Mouse (Mus musculus) limb, embryonic 12.5 days (tissue): ENCODE results near the gene Pdgfa. TPM values are rescaled to one million over a fixed set of nuclear protein-coding genes. Genes with fewer than 3 reads are reported as not detected.

Experiments
- ATAC-seq: fragments of 200-750 bp; cut with Nextera tagmentation; 2 replicates; pipeline ENCODE4 v1.8.0; 2017; ENCODE audit warnings: low read depth, moderate TSS enrichment; ENCODE audit not compliant: insufficient number of reproducible peaks, insufficient read depth, low FRiP score, low TSS enrichment
- H3K27ac ChIP-seq: fragments of 300-500 bp; sonication (generic); 2 replicates; pipeline ENCODE4 v1.5.1; 2016; ENCODE audit warnings: mild to moderate bottlenecking, moderate library complexity
- H3K27me3 ChIP-seq: fragments of 300-500 bp; sonication (generic); 2 replicates; pipeline ENCODE4 v1.6.1; 2016; ENCODE audit warnings: mild to moderate bottlenecking, moderate library complexity
- H3K36me3 ChIP-seq: fragments of 300-500 bp; sonication (generic); 2 replicates; pipeline ENCODE4 v1.6.1; 2016; ENCODE audit warnings: mild to moderate bottlenecking, moderate library complexity
- H3K4me1 ChIP-seq: fragments of 300-500 bp; sonication (generic); replicated peaks from 2 replicates; pipeline ENCODE4 v1.6.1; 2016
- H3K4me2 ChIP-seq: fragments of 300-500 bp; sonication (generic); 2 replicates; pipeline ENCODE4 v1.6.1; 2016; ENCODE audit warnings: mild to moderate bottlenecking, moderate library complexity
- H3K4me3 ChIP-seq: fragments of 300-500 bp; sonication (generic); replicated peaks from 2 replicates; pipeline ENCODE4 v1.5.1; 2016; ENCODE audit warnings: mild to moderate bottlenecking
- H3K9ac ChIP-seq: fragments of 300-500 bp; sonication (generic); replicated peaks from 2 replicates; pipeline ENCODE4 v1.6.1; 2016; ENCODE audit warnings: mild to moderate bottlenecking, moderate library complexity
- H3K9me3 ChIP-seq: fragments of 300-500 bp; sonication (generic); 2 replicates; pipeline ENCODE4 v1.6.1; 2016; ENCODE audit warnings: mild to moderate bottlenecking, moderate library complexity
- WGBS: fragments of 180-500 bp; shearing (Covaris S2); methylation state at CpG from one replicate; pipeline ENCODE4 v1.1.7; 2016; 5-methylcytosine and 5-hydroxymethylcytosine counted together
- polyA plus RNA-seq: library from polyadenylated mRNA; unstranded; fragments of >200 nt; fragmentation: Nextera tagmentation; extraction: Ambion mirVana; gene quantifications from 2 replicates; pipeline ENCODE4 v1.2.1, GENCODE M21; 2016

The Pdgfa gene
- polyA plus RNA-seq, 1 experiment from 2014 or later, result 36.1 TPM

- Histone ChIP-seq H3K9ac (no peak overlapping the region), H3K27me3 (no peaks in the 10 kb centered on the region), H3K4me3 (no peak overlapping the region), H3K4me2 (no peak overlapping the region), H3K27ac (no peak overlapping the region), H3K36me3 (peaks cover 11% of the 10 kb centered on the region; the same call in 1 of the 2 replicates), H3K4me1 (peaks cover 14% of the 10 kb centered on the region; the same call in 1 of the 2 replicates), H3K9me3 (no peaks in the 10 kb centered on the region)
- ATAC-seq, result no peak
- WGBS, result 79% methylated on average over 9 of the region's 9 CpGs
These were observed 16.6 kb downstream of the Pdgfa start for GRCm38 (mm10) chr5:138980608-138981007.

GRCm38 (mm10) chr5:138979840-138980239, 17.3 kb downstream of the Pdgfa start:
- Histone ChIP-seq H3K27me3 (no peaks in the 10 kb centered on the region), H3K27ac (no peak overlapping the region; the same call in 1 of the 2 replicates), H3K9me3 (no peaks in the 10 kb centered on the region), H3K4me2 (no peak overlapping the region), H3K9ac (no peak overlapping the region), H3K36me3 (peaks cover 11% of the 10 kb centered on the region; the same call in 1 of the 2 replicates), H3K4me3 (no peak overlapping the region), H3K4me1 (peaks cover 14% of the 10 kb centered on the region; the same call in 1 of the 2 replicates)
- no peak for ATAC-seq
- 60% methylated on average over 8 of the region's 8 CpGs for WGBS

- Histone ChIP-seq H3K27me3 (no peaks in the 10 kb centered on the region), H3K36me3 (0 out of 2 replicates have a peak, but pooled peaks cover 3% of the 10 kb centered on the region), H3K4me3 (no peak overlapping the region), H3K9me3 (no peaks in the 10 kb centered on the region), H3K9ac (no peak overlapping the region), H3K4me1 (peaks cover 14% of the 10 kb centered on the region; the same call in 1 of the 2 replicates), H3K4me2 (no peak overlapping the region), H3K27ac (no peak overlapping the region)
- WGBS, result 71% methylated on average over 3 of the region's 3 CpGs
- ATAC-seq, result no peak
These were observed 19.4 kb downstream of the Pdgfa start for GRCm38 (mm10) chr5:138977759-138978158.

GRCm38 (mm10) chr5:138974911-138975485, 22.2 kb downstream of the Pdgfa start:
- Histone ChIP-seq H3K27me3 (no peaks in the 10 kb centered on the region), H3K36me3 (0 out of 2 replicates have a peak, but pooled peaks cover 3% of the 10 kb centered on the region), H3K27ac (no peak overlapping the region), H3K9me3 (no peaks in the 10 kb centered on the region), H3K4me3 (no peak overlapping the region), H3K4me2 (no peak overlapping the region), H3K4me1 (peaks cover 6% of the 10 kb centered on the region; the same call in 1 of the 2 replicates), H3K9ac (no peak overlapping the region)
- 90% methylated on average over 8 of the region's 8 CpGs for WGBS
- no peak for ATAC-seq

GRCm38 (mm10) chr5:138973480-138973879, 23.7 kb downstream of the Pdgfa start:
- Histone ChIP-seq H3K27me3 (no peaks in the 10 kb centered on the region), H3K27ac (no peak overlapping the region), H3K4me2 (no peak overlapping the region), H3K4me1 (no peaks in the 10 kb centered on the region), H3K9ac (no peak overlapping the region), H3K9me3 (no peaks in the 10 kb centered on the region), H3K36me3 (0 out of 2 replicates have a peak, but pooled peaks cover 3% of the 10 kb centered on the region), H3K4me3 (no peak overlapping the region)
- 76% methylated on average over 6 of the region's 6 CpGs for WGBS
- ATAC-seq, result no peak

GRCm38 (mm10) chr5:138971405-138971804, 25.8 kb downstream of the Pdgfa start:
- Histone ChIP-seq H3K9ac (no peak overlapping the region), H3K4me3 (no peak overlapping the region), H3K9me3 (no peaks in the 10 kb centered on the region), H3K4me1 (no peaks in the 10 kb centered on the region), H3K36me3 (no peaks in the 10 kb centered on the region), H3K4me2 (no peak overlapping the region), H3K27me3 (no peaks in the 10 kb centered on the region), H3K27ac (no peak overlapping the region)
- 74% methylated on average over 9 of the region's 9 CpGs for WGBS
- no peak for ATAC-seq

- Histone ChIP-seq H3K36me3 (no peaks in the 10 kb centered on the region), H3K27me3 (no peaks in the 10 kb centered on the region), H3K4me2 (no peak overlapping the region), H3K4me1 (0 out of 2 replicates have a peak, but pooled peaks cover 6% of the 10 kb centered on the region), H3K4me3 (no peak overlapping the region), H3K9me3 (no peaks in the 10 kb centered on the region), H3K9ac (no peak overlapping the region), H3K27ac (peak overlapping the region; percentile 25; the same call in 1 of the 2 replicates)
- no peak for ATAC-seq
- 62% methylated on average over 7 of the region's 7 CpGs for WGBS
These were observed 27.1 kb downstream of the Pdgfa start for GRCm38 (mm10) chr5:138970056-138970490.

- Histone ChIP-seq H3K9ac (no peak overlapping the region), H3K27ac (no peak overlapping the region), H3K4me3 (no peak overlapping the region), H3K4me2 (no peak overlapping the region), H3K36me3 (no peaks in the 10 kb centered on the region), H3K4me1 (0 out of 2 replicates have a peak, but pooled peaks cover 6% of the 10 kb centered on the region), H3K9me3 (no peaks in the 10 kb centered on the region), H3K27me3 (no peaks in the 10 kb centered on the region)
- 43% methylated on average over 7 of the region's 7 CpGs for WGBS
- ATAC-seq, result no peak
These were observed 31.0 kb downstream of the Pdgfa start for GRCm38 (mm10) chr5:138966033-138966724.

GRCm38 (mm10) chr5:138965590-138965989, 31.6 kb downstream of the Pdgfa start:
- Histone ChIP-seq H3K4me3 (no peak overlapping the region), H3K27ac (no peak overlapping the region), H3K27me3 (no peaks in the 10 kb centered on the region), H3K36me3 (no peaks in the 10 kb centered on the region), H3K4me2 (no peak overlapping the region), H3K9me3 (no peaks in the 10 kb centered on the region), H3K4me1 (0 out of 2 replicates have a peak, but pooled peaks cover 6% of the 10 kb centered on the region), H3K9ac (no peak overlapping the region)
- 85% methylated on average over 2 of the region's 2 CpGs for WGBS
- ATAC-seq, result no peak

- Histone ChIP-seq H3K9ac (no peak overlapping the region), H3K4me1 (peaks cover 24% of the 10 kb centered on the region), H3K4me3 (no peak overlapping the region), H3K9me3 (no peaks in the 10 kb centered on the region), H3K4me2 (peak overlapping the region; percentile 17), H3K36me3 (no peaks in the 10 kb centered on the region), H3K27ac (peak overlapping the region; percentile 70), H3K27me3 (0 out of 2 replicates have a peak, but pooled peaks cover 8% of the 10 kb centered on the region)
- ATAC-seq, result no peak
- WGBS, result 24% methylated on average over 10 of the region's 10 CpGs
These were observed 40.7 kb downstream of the Pdgfa start for GRCm38 (mm10) chr5:138956427-138956833.

- WGBS, result 77% methylated on average over 7 of the region's 7 CpGs
- no peak overlapping the region for H3K4me2 ChIP-seq
- peak overlapping the region; percentile 45; the same call in 1 of the 2 replicates for H3K27ac ChIP-seq
- H3K4me3 ChIP-seq, result no peak overlapping the region
- no peak overlapping the region for H3K9ac ChIP-seq
- peaks cover 16% of the 10 kb centered on the region; the same call in 1 of the 2 replicates for H3K27me3 ChIP-seq
- no peaks in the 10 kb centered on the region for H3K36me3 ChIP-seq
- no peak for ATAC-seq
- H3K4me1 ChIP-seq, result peaks cover 28% of the 10 kb centered on the region
- no peaks in the 10 kb centered on the region for H3K9me3 ChIP-seq
These were observed 43.2 kb downstream of the Pdgfa start for GRCm38 (mm10) chr5:138953986-138954385.
